Mouse (Mus musculus) thymus, postnatal 4 days (tissue): Measurements from ENCODE around the gene Gm44973.
"Not testable (repeated sequence)": the region's sequence is repeated elsewhere in the genome, so short reads cannot be mapped to it uniquely, and the experiment has no call there.

Experiments used
- DNase-seq: peaks from one replicate; pipeline ENCODE4 v3.0.0; 2021

Gene Gm44973

DNA sequence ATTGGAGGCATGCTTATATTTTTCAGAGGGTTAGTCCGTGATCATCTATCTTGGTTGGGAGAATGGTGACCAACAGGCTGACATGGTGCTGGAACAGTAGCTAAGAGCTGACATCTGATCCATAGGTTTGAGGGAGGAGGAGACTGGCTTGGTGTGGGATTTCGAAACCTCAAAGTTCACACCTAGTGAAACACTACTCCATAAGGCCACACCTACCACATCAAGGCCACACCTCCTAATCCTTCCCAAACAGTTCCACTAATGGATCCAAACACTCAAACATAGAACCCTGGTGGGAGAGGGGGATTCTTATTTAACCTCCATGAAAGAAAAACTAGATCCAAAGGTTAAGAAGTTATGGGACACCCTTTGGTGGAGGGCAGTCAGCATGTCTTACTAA is 1.6 kb downstream of the Gm44973 start:
- DNase-seq = no peak

DNA sequence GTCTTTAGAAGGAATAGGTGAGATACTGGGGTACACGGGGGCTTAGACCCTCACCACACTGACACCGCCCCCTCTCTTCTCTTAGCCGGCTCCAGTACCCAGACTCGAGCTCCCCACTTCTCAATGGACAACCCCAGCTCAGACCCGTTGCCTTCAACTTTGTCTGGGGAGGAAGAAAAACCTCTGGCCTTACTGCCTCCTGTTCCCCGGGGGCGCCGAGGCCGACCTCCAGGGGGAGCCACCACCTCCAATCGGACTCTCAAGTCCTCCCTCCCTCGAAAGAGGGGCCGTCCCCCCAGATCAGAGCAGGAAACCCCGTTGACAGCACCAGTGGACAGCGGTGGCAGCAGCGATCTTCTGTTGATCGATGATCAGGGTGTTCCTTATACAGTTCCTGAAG is 2.1 kb downstream of the Gm44973 start:
- DNase-seq = peak; percentile 70

DNA sequence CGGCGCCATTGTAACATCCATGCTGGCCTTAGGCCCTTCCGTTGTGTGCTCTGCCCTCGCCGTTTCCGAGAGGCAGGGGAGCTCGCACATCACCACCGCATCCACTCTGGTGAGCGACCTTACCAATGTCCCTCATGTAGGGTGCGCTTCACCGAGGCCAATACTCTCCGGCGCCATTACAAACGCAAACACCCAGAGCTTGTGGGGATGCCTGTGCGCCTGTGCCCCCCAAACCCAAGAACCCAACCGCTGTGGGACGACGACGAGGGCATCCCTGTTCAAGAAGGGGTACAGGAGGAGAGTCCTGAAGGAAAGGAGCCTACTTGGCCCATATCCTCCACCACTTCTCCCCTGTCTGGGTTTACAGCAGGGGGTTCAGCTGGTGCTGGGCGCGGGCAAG is 2.6 kb downstream of the Gm44973 start:
- DNase-seq = no peak

DNA sequence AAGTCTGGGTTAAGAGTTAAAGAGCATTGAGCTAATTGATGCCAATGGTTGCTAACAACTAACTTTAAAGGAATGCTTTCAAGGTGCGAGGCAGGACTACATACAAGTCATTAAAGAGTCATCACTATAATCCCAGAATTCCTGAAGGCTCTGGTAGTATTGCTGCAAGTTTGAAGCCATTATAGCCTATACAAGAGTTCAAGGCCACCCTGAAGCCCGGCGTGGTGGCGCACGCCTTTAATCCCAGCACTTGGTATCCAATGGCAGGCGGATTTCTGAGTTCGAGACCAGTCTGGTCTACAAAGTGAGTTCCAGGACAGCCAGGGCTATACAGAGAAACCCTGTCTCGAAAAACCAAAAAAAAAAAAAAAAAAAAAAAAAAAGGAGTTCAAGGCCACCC is 4.3 kb downstream of the Gm44973 start:
- DNase-seq = not testable (repeated sequence)

DNA sequence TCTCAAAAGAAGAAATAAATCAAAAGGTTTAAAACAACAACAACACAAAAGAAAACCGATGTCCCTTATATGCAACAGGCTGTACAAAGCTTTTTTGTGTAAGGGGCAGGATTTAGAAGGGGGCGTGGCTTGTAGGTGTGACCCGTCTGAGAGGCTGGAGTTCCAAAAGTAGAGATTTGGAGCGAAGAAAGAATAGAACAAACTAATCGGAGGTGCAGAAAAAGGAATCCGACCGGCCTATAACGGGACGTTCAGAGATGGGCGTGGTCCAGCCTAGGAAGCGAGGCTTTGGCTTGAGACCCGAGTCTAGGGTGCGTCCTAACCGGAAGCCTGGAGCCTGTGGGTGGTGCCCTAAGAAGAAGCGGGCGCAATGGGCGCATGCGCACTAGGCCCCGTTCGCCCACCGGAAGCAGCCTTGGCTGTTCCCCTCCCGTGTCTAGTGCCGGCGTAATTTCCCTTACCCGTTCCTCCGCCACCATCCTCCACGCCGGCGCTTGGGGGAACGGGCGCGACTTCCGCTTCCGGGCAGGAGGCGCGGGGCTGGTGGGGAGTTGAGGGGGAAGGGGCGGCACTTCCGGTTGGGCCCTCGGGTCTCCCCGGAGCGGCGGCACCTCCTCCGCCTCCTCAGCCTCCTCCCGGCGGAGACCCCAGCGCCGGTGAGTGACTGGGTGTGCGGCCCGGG is 4.8 kb downstream of the Gm44973 start, which contains the start of the genes Zfp865 and Ccdc106:
Gene Zfp865, plus strand, starts transcription at position 377 of the 682 bp plus-strand sequence.
Gene Ccdc106, plus strand, starts transcription at position 554 of the 682 bp plus-strand sequence.
- DNase-seq = peak; percentile 98

DNA sequence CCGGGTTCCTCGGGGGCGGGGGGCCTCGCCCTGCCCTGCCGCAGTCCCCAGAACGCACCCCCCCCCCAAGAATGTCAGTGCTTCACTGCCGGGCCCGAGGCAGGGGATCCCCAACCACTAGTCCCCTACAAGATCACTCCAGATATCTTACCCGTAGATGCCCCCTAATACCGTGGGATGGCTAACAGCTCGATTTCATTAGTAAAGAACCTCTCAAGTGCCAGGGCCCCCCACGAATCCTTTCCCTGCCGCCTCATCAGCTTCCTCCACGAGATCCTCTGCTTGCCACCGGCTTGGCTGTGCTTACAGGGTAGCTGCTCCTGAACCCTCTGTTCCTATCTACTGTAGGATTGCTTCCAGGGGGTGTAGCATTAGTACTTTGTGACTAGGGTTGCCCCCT is 5.4 kb downstream of the Gm44973 start:
- DNase-seq = no peak

DNA sequence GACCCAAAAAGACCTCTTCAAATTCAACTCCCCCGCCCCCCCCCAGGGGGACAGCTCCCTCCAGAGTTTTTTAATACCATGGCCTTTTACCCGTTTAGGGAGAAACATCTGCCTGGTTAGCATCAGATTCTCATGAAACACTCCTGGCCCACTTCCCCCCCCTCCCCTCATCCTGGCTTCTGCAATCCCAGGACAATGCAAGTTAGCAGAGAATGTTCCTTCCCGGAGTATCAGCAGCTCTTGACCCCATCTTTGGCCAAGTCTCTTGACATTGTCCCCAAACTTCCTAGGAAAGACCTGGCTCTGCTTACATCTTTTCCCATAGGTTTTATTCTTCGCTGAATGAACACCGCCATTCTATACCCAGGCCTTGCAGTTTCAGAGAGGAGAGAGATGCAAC is 5.9 kb downstream of the Gm44973 start:
- DNase-seq = no peak

DNA sequence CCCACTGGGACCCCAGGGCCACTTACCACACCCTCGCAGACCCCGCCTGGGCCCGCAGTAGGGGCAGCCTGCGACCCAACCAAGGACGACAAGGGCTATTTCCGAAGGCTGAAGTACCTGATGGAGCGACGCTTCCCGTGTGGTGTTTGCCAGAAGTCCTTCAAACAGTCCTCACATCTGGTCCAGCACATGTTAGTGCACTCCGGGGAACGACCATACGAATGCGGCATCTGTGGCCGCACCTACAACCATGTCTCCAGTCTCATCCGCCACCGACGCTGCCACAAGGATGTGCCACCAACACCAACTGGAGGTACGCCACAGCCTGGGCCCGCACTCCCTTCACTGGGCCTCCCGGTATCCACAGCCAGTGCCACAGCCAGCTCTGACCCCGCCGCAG is 14.2 kb downstream of the Gm44973 start:
- no peak for DNase-seq

DNA sequence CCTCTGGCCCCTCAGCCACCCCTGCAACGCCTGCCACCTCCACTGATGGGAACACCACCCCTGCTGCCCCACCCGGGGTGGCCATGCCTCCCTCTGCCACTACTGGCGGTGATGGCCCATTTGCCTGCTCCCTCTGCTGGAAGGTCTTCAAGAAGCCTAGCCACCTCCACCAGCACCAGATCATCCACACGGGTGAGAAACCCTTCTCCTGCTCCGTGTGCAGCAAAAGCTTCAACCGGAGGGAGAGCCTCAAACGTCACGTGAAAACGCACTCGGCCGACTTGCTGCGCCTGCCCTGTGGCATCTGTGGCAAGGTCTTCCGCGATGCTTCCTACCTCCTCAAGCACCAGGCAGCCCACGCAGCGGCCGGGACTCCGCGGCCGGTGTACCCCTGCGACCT is 14.7 kb downstream of the Gm44973 start:
- DNase-seq = no peak

DNA sequence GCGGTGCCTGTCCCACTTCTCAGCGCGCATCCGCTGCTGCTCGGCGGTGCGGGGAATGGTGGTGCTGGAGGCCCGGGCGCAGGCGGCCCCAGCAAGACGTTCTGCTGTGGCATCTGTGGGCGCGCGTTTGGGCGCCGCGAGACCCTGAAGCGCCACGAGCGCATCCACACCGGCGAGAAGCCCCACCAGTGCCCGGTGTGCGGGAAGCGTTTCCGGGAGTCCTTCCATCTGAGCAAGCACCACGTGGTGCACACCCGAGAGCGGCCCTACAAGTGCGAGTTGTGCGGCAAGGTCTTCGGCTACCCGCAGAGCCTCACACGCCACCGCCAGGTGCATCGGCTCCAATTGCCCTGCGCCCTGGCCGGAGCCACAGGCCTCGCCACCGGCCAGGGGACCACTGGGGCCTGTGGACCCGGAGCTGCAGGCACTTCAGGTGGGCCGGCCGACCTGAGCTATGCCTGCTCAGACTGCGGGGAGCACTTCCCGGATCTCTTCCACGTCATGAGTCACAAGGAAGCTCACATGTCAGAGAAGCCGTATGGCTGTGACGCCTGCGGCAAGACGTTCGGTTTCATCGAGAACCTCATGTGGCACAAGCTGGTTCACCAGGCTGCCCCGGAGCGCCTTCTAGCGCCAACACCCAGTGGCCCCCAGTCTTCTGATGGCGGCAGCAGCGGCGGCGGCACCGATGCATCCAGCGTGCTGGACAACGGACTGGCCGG is 15.4 kb downstream of the Gm44973 start:
- no peak for DNase-seq

DNA sequence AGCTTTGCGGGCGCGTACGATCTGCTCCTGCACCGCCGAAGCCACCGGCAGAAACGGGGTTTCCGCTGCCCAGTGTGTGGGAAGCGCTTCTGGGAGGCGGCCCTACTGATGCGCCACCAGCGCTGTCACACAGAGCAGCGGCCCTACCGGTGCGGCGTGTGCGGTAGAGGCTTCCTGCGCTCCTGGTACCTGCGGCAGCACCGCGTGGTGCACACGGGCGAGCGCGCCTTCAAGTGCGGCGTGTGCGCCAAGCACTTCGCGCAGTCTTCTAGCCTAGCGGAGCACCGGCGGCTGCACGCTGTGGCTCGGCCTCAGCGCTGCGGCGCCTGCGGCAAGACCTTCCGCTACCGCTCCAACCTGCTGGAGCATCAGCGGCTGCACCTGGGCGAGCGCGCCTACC is 16.2 kb downstream of the Gm44973 start:
- no peak for DNase-seq

DNA sequence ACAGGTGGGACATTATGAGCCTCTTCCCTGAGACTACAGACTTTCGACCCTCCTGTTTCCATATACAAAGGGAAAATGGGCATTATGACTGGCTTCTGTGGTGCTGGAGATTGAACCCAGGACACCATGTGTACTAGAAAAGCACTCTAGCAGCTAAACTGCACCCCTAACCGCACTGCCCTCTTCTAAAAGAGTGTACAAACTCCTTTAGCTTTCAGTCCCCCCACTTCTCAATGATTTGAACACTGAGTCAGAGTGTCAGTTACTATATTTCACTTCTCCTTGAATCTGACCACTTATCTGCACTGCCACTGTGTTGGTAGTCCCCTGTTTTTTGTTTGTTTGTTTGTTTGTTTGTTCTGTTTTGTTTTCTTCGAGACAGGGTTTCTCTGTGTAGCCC is 18.5 kb downstream of the Gm44973 start, which contains the start of gene 4632433K11Rik:
Gene 4632433K11Rik, plus strand, starts transcription at position 301 of the 400 bp plus-strand sequence.
- no peak for DNase-seq

DNA sequence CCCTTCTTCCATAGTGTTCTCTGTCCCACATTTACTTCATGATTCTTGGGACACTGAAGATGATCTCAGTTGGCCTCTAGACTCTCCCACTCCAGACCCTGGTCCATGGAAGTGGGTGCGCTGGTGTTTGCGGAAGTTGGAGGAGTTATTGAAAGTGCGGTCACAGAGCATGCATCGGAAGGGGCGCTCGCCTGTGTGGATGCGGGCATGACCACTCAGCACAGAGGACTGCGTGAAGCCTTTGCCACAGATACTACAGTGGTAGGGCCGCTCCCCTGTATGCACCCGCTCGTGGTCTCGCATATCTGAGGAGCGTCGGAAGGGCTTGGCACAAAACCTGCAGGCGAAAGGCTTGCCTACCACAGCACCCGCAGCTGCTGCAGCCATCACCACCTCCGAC is 20.3 kb downstream of the Gm44973 start:
- DNase-seq = no peak

DNA sequence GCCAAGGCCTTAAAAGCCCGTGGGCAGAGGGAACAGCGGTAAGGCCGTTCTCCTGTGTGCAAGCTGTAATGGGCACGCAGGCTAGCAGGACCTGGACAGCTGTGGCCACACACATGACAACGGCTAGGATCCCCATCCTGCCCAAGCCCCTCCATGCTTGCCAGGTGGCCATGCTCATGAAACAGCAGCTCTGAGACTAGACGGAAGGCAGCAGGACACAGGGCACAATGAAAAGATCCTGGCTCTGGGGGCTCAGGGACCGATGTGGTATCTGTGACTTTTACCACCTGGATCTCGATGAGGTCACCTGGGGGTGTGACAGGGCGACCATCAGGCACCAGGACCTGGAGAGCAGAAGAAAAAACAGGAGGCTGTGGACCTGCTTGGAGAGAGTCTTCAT is 20.8 kb downstream of the Gm44973 start:
- DNase-seq = no peak

DNA sequence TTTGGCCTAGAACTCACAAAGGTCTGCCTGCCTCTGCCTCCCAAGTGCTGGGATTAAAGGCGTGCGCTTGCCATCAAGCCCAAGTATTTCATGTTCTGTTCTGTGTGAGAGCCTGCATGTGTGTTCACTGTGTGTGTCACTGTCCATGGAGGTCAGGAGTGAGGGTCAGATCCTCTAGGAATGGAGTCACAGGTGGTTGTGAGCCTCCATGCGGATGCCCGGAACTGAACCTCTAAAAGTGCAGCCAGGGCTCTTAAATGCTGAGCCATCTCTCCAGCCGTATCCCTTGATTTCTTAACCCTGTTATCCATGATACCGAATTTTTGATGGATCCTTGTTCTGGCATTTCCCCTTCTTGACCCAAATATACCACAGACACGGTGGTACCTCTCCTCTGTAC is 21.7 kb downstream of the Gm44973 start:
- no peak for DNase-seq

DNA sequence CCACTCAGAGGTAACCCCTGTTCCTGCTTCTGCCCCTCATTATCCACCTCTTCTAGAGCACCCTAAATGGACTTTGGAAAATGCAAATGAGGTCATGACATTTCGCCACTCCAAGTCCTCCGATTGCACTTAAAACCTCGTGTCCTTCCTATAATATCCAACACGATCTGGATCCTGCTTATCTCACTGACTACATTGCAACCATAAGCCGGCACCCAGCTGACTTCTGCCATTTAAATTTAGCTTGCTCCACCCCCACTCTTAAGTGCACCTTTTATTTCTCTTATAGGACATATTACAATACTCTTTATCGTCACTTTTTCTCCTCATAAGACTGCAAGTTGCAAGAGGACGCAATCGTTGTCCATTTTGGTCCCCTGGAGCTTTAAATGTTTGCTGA is 22.2 kb downstream of the Gm44973 start:
- no peak for DNase-seq

DNA sequence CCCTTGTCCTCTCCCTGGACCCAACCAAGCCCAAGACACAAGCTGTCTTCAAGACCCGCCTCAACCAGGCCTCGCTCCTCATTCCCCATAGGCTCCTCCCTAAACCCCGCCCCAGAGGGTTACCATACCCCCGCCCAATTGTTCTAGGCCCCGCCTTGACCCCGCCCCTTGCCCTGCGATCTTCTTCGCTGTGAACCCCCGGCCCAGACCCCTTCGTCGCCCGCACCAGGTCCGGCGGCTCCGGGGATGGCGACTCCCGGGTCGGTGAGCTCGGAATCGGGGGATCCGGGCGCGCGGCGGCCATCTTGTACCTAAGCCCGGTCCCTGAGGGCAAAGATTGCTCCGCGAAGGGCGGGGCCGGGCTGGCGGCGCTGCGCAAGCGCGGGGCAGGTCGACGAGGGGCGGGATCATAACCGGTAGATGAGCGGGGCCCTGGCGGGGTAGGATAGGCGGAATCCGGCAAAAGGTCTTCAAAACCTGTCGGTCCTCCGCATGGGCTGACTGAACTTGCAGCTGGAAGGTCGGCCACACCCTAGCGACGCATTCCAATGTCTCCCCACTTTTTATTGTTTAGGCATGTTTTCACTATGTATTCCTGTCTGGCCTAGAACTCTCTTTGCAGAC is 22.9 kb downstream of the Gm44973 start, which contains the start of gene Zfp784:
Gene Zfp784, minus strand, starts transcription at position 338 of the 624 bp plus-strand sequence.
- DNase-seq = peak; percentile 96

DNA sequence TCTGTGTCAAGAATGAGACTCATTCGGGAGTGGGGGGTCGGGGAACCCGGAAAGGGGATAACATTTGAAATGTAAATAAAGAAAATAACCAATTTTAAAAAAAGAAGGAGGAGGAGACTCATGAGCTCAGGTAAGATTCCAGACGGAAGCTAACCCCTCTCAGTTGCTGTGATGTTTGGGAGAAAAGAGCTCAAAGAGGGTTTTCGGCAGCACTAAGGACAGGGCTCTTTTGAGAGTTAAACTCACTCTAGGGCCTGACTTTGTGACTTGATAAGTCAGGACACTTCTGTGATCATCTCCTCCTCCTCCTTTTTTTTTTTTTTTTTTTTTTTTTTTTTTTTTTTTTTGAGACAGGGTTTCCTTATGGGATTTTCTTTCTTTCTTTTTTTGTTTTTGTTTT is 23.6 kb downstream of the Gm44973 start:
- no peak for DNase-seq

DNA sequence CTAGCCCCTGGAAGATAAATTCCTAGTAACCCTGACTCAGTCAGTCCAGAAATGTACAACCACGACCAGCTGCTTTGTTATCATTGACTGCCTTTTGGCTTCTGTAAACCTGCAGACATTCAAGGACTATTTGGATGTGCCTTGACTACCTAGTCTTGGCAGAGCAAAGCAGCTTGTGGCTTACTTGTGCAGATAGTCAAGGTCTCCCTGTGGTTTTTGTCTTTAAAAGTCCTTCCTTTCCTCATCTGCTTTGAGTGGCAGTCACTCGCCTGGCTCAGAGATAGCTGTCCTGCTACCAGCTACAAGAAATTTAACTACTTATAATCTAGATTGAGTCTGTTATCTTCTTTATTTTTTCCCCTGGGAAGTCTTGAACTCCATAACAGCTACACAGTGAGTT is 29.7 kb downstream of the Gm44973 start:
- DNase-seq = no peak

DNA sequence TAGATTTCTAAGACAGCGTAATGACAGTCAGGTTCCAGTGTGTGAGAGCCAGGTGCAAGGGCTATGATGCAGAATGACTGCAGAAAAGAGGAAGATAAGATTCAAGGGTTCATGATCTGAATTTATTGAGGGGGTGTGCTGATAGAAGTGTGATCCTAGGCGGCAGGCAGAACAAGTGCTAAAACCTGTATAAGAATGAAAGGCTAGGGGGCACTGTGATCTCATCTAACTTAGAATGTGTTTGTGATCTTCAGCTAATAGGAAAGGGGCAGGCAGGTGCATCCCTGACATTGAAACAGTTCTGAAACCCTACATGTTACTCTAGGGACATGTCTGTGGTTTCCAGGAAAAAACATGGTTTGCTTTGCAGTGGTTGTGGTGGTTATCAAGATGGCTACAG is 30.8 kb downstream of the Gm44973 start:
- peak; percentile 13 for DNase-seq

DNA sequence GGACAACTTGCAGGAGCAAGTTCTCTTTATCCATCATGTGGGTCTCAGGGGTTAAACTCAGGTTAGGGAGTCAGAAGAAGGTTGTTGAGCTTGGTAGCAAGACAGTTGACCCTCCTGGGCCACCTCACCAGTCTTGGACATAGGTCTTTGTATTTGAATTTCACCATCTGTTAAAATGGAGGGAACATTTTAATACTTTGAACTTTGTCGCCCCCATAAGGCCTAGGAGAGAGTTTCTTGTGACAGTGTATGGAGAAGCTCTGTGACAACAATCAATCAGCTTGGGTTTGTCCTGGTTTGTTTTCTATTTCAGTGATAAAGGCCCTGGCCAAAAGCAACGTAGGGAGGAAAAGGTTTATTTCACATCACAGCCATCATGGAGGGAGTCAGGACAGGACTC is 32.0 kb downstream of the Gm44973 start:
- DNase-seq = no peak

DNA sequence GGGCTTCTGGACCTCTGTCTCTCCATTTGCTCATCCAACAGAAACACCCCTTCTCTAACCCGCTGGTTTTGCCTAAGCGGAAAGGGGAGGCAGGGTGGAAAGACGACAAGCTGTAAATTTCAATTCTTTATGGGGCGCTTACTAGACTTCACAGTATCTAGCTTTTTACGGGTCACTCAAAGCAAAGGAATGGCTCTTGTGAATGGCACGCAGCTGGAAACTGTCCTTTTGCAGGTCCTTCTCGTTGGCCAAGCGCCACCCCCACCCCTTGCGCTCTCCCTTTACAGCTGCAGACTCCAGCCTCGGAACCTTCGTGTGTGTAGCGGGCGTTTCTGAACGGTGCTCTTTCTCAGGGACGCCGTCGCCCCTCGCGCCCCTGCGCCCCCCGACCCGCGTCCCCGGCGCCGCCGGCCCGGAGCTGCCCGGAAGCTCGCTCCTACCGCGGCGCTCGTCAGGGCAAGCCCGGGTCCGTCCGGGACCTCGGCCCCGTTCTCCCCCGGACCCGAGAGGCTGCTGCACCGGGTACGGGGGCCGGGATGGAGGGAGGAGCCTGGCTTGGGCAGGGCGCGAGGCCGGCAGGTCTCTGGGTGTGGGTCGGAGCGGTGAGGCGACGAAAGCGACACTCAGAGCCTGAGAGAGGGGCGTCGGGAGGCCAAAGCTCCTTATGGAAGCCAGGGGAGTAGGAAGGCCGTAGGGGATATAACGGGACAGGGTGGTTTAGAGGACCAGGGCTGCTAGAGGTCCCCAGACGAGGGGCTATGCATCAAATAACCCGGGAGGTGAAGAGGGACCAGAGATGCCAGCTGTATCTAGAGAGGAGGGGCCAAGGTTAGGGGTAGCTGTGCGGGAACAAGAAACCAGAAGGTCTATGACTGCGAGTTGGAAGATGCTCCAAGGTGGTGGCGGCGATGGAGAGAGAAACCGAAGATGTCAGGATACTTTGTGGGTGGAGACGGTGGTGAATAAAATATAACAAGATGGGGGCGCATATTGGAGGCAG is 36.2 kb downstream of the Gm44973 start, which contains the start of gene Zfp580:
Gene Zfp580, plus strand, starts transcription at position 346 of the 1,000 bp plus-strand sequence.
- peak; percentile 82 for DNase-seq

DNA sequence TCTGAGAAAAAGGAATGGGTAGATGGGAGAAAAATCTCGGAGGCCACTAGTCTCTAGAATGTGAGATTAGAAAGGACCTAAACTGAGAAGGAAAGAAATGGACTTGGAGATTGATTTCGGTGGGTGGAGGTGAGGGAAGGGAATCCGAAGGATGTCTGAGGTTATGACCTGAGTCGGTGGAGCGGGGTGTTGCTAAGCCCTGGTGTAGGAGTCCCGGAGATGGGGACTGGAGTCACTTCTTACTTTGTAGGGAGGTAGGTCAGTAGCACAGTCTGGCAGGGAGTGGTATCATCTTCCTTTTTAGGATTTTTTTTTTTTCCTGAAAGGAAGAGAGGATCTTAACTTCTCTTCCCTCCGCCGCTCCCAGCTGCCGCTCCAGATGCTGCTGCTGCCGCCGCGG is 37.1 kb downstream of the Gm44973 start:
- DNase-seq = no peak
